In genomic region chr3:122034240-122034639, GRCm38 (mm10) we compare ENCODE assay signal across 26 mouse cellular contexts. TPM values are rescaled to one million over a fixed set of nuclear protein-coding genes. Genes with fewer than 3 reads are reported as not detected.
A peak's percentile ranks its signal among the peaks of the same experiment; 100 is the strongest.
DNase-seq lines count a peak whose midpoint lies in the region; ATAC-seq and TF ChIP-seq lines count a peak whose summit lies in the region.
"Had no signal": no experiment of that assay in that cellular context is flagged by ENCODE, and none has a peak within 500 bp of the region (broad histone marks: within the 10 kb centered on the region; RNA-seq: fewer than 3 reads in every experiment).

No protein-coding gene starts in this region.

- DNase-seq in kidney, adult 8-10 months: peak; percentile 20 to 53
- DNase-seq in Muller cell, postnatal 12 days (ENCODE audit: inconsistent ontology term): peak; percentile 15
- DNase-seq in heart, postnatal 0 days (ENCODE audit: low spot score): no peak
- DNase-seq in forebrain, postnatal 0 days: no peak
- DNase-seq: adrenal gland, adult 2 months; B cell, adult 2 months; cerebellum, adult 2 months; cerebellum, postnatal 25 days; gastrocnemius, postnatal 25 days; liver, postnatal 0 days; lung, postnatal 36 days; right cerebral cortex, postnatal 25 days; spleen, adult 18-20 months; thymus, postnatal 4 days had no signal

- no peak for ATAC-seq in heart, embryonic 12.5 days (ENCODE audit: insufficient number of reproducible peaks, low FRiP score)
- no peak for ATAC-seq in heart, embryonic 11.5 days (replicated peaks; ENCODE audit: insufficient number of reproducible peaks, low FRiP score, low TSS enrichment)
- ATAC-seq in kidney, embryonic 15.5 days (replicated peaks; ENCODE audit: low FRiP score): no peak
- ATAC-seq in heart, postnatal 0 days (ENCODE audit: insufficient read depth, low read depth): no peak
- ATAC-seq in forebrain, postnatal 0 days: no peak
- ATAC-seq: activated CD4-positive, CD25-positive, alpha-beta regulatory T cell, adult 4 months; forebrain, embryonic 13.5 days; intestine, embryonic 16.5 days; liver, postnatal 0 days; midbrain, embryonic 16.5 days had no signal

- H3K4me3 ChIP-seq in heart, embryonic 12.5 days: no peak overlapping the region
- no peak overlapping the region for H3K4me3 ChIP-seq in heart, embryonic 11.5 days (ENCODE audit: low read depth, low read length)
- H3K4me3 ChIP-seq in kidney, embryonic 15.5 days (replicated peaks): no peak overlapping the region
- H3K4me3 ChIP-seq in heart, postnatal 0 days (ENCODE audit: low read depth, low read length): no peak overlapping the region
- no peak overlapping the region for H3K4me3 ChIP-seq in forebrain, postnatal 0 days (ENCODE audit: low read depth, low read length)
- H3K4me3 ChIP-seq: forebrain, embryonic 13.5 days; hindbrain, embryonic 12.5 days; limb, embryonic 12.5 days had no signal

- H3K27ac ChIP-seq in heart, embryonic 12.5 days (ENCODE audit: poor library complexity, severe bottlenecking): peak overlapping the region; percentile 41
- H3K27ac ChIP-seq in heart, embryonic 11.5 days (ENCODE audit: low read depth, low read length): no peak overlapping the region
- no peak overlapping the region for H3K27ac ChIP-seq in kidney, embryonic 15.5 days
- H3K27ac ChIP-seq in heart, postnatal 0 days (ENCODE audit: low read depth): peak overlapping the region; percentile 83; the same call in 1 of the 2 replicates
- H3K27ac ChIP-seq in forebrain, postnatal 0 days (ENCODE audit: low read depth, low read length): no peak overlapping the region
- H3K27ac ChIP-seq: forebrain, embryonic 13.5 days; hindbrain, embryonic 12.5 days had no signal

- H3K4me1 ChIP-seq in heart, embryonic 12.5 days (replicated peaks): peaks cover 24% of the 10 kb centered on the region
- H3K4me1 ChIP-seq in heart, embryonic 11.5 days (ENCODE audit: control insufficient read depth, insufficient read depth, low read length): peaks cover 17% of the 10 kb centered on the region; the same call in 1 of the 2 replicates
- H3K4me1 ChIP-seq in kidney, embryonic 15.5 days: peaks cover 13% of the 10 kb centered on the region; the same call in 1 of the 2 replicates
- peaks cover 15% of the 10 kb centered on the region for H3K4me1 ChIP-seq in heart, postnatal 0 days (ENCODE audit: control insufficient read depth, insufficient read depth)
- no peaks in the 10 kb centered on the region for H3K4me1 ChIP-seq in forebrain, postnatal 0 days (ENCODE audit: insufficient read depth)
- H3K4me1 ChIP-seq: forebrain, embryonic 13.5 days had no signal

- H3K4me2 ChIP-seq in heart, embryonic 12.5 days: no peak overlapping the region
- no peak overlapping the region for H3K4me2 ChIP-seq in heart, embryonic 11.5 days
- H3K4me2 ChIP-seq in kidney, embryonic 15.5 days: no peak overlapping the region
- no peak overlapping the region for H3K4me2 ChIP-seq in heart, postnatal 0 days (ENCODE audit: low read depth, low read length)
- no peak overlapping the region for H3K4me2 ChIP-seq in forebrain, postnatal 0 days (ENCODE audit: low read depth)
- H3K4me2 ChIP-seq: forebrain, embryonic 13.5 days; hindbrain, embryonic 12.5 days; limb, embryonic 12.5 days; liver, embryonic 11.5 days; midbrain, embryonic 11.5 days had no signal

- 51% methylated on average over 5 of the region's 5 CpGs for WGBS in heart, embryonic 12.5 days
- WGBS in heart, embryonic 11.5 days (ENCODE audit: insufficient replicate concordance): 61% methylated on average over 5 of the region's 5 CpGs
- WGBS in kidney, embryonic 15.5 days: 58% methylated on average over 5 of the region's 5 CpGs
- WGBS in heart, postnatal 0 days: 53% methylated on average over 5 of the region's 5 CpGs
- WGBS in forebrain, postnatal 0 days: 79% methylated on average over 5 of the region's 5 CpGs

- H3K9ac ChIP-seq in heart, embryonic 12.5 days: no peak overlapping the region
- H3K9ac ChIP-seq in heart, embryonic 11.5 days (ENCODE audit: low read depth, low read length): no peak overlapping the region
- no peak overlapping the region for H3K9ac ChIP-seq in kidney, embryonic 15.5 days
- H3K9ac ChIP-seq in heart, postnatal 0 days (replicated peaks; ENCODE audit: low read depth, low read length): no peak overlapping the region
- H3K9ac ChIP-seq in forebrain, postnatal 0 days: no peak overlapping the region
- H3K9ac ChIP-seq: forebrain, embryonic 13.5 days; hindbrain, embryonic 12.5 days; limb, embryonic 12.5 days; liver, postnatal 0 days had no signal

- no peak for TF ChIP-seq EP300 in heart, postnatal 0 days (IDR thresholded peaks at IDR 0.05; ENCODE audit: low read depth)

- H3K9me3 ChIP-seq in heart, embryonic 12.5 days (replicated peaks): peaks cover 4% of the 10 kb centered on the region; the same call in 1 of the 2 replicates
- no peaks in the 10 kb centered on the region for H3K9me3 ChIP-seq in heart, embryonic 11.5 days (replicated peaks; ENCODE audit: control insufficient read depth, low read length)
- no peaks in the 10 kb centered on the region for H3K9me3 ChIP-seq in kidney, embryonic 15.5 days (replicated peaks)
- no peaks in the 10 kb centered on the region for H3K9me3 ChIP-seq in heart, postnatal 0 days (replicated peaks; ENCODE audit: control insufficient read depth, low read length)
- H3K9me3 ChIP-seq in forebrain, postnatal 0 days (ENCODE audit: low read length): 0 out of 2 replicates have a peak, but pooled peaks cover 5% of the 10 kb centered on the region
- H3K9me3 ChIP-seq: forebrain, embryonic 13.5 days had no signal

- H3K36me3 ChIP-seq in heart, embryonic 12.5 days: 0 out of 2 replicates have a peak, but pooled peaks cover 4% of the 10 kb centered on the region
- no peaks in the 10 kb centered on the region for H3K36me3 ChIP-seq in heart, embryonic 11.5 days (ENCODE audit: control insufficient read depth, insufficient read depth, low read length)
- no peaks in the 10 kb centered on the region for H3K36me3 ChIP-seq in kidney, embryonic 15.5 days
- H3K36me3 ChIP-seq in heart, postnatal 0 days (replicated peaks; ENCODE audit: control insufficient read depth, insufficient read depth, low read length): no peaks in the 10 kb centered on the region
- H3K36me3 ChIP-seq in forebrain, postnatal 0 days (ENCODE audit: insufficient read depth): no peaks in the 10 kb centered on the region
- H3K36me3 ChIP-seq: hindbrain, embryonic 12.5 days; limb, embryonic 12.5 days had no signal

- TF ChIP-seq CTCF in heart, postnatal 0 days (IDR thresholded peaks at IDR 0.05; ENCODE audit: low read depth): no peak
- TF ChIP-seq CTCF in forebrain, postnatal 0 days (IDR thresholded peaks at IDR 0.05; ENCODE audit: low read depth): no peak

- H3K27me3 ChIP-seq in heart, embryonic 12.5 days (replicated peaks): no peaks in the 10 kb centered on the region
- no peaks in the 10 kb centered on the region for H3K27me3 ChIP-seq in heart, embryonic 11.5 days (ENCODE audit: control insufficient read depth, insufficient read depth, low read length)
- no peaks in the 10 kb centered on the region for H3K27me3 ChIP-seq in kidney, embryonic 15.5 days
- no peaks in the 10 kb centered on the region for H3K27me3 ChIP-seq in heart, postnatal 0 days (ENCODE audit: control insufficient read depth, insufficient read depth, low read length)
- no peaks in the 10 kb centered on the region for H3K27me3 ChIP-seq in forebrain, postnatal 0 days (ENCODE audit: insufficient read depth, low read length)
- H3K27me3 ChIP-seq: hindbrain, embryonic 12.5 days; limb, embryonic 12.5 days had no signal

RNA-seq across cellular contexts. Expression of gene Abca4, which starts 10.0 kb away (rescaled TPM):
- polyA plus RNA-seq in heart, embryonic 12.5 days (2016; fragmentation: Nextera tagmentation; extraction: Ambion mirVana): 3.6 and 4.0 TPM in 2 replicates
- polyA plus RNA-seq in heart, embryonic 11.5 days (2014; fragmentation: Nextera tagmentation; extraction: Ambion mirVana): 3.1 and 5.1 TPM in 2 replicates
- 0.70 and 0.72 TPM in 2 replicates for polyA plus RNA-seq in kidney, embryonic 15.5 days (2015; fragmentation: Nextera tagmentation; extraction: Ambion mirVana)
- 20.9 and 21.9 TPM in 2 replicates for total RNA-seq in heart, postnatal 0 days (2014; rRNA removed; ENCODE audit: low replicate concordance)
- 4.9 and 5.7 TPM in 2 replicates for polyA plus RNA-seq in heart, postnatal 0 days (2015; fragmentation: Nextera tagmentation; extraction: Ambion mirVana)
- 3.1 and 4.1 TPM in 2 replicates for total RNA-seq in forebrain, postnatal 0 days (2014; rRNA removed)
- 0.94 and 1.1 TPM in 2 replicates for polyA plus RNA-seq in forebrain, postnatal 0 days (2015; fragmentation: Nextera tagmentation; extraction: Ambion mirVana)
- total RNA-seq: neutrophil, adult 5-6 weeks had no signal
- polyA plus RNA-seq: activated CD4-positive, CD25-positive, alpha-beta regulatory T cell, adult 4 months had no signal

Comparison
In these comparisons a context has a peak if more than half of its experiments do, and no peak if none do; other contexts are left out.
1. H3K27ac ChIP-seq: peak in heart, embryonic 12.5 days (single experiment) and heart, postnatal 0 days (single experiment); none in heart, embryonic 11.5 days (single experiment), kidney, embryonic 15.5 days (single experiment) and forebrain, postnatal 0 days (single experiment).
2. DNase-seq: peak in kidney, adult 8-10 months (2 of 2) and Muller cell, postnatal 12 days (single experiment); none in heart, postnatal 0 days (single experiment) and forebrain, postnatal 0 days (single experiment).